Mouse (Mus musculus) midbrain, embryonic 16.5 days (tissue): ENCODE measurements around the gene Acvrl1. TPM values are rescaled to one million over a fixed set of nuclear protein-coding genes. Genes with fewer than 3 reads are reported as not detected.

ENCODE experiments used
- ATAC-seq: fragments of 200-750 bp; cut with Nextera tagmentation; 2 replicates; pipeline ENCODE4 v1.8.0; 2017; ENCODE audit warnings: moderate TSS enrichment
- H3K27ac ChIP-seq: fragments of 300-500 bp; sonication (generic); 2 replicates; pipeline ENCODE4 v1.5.1; 2014; ENCODE audit warnings: mild to moderate bottlenecking, low read length, mixed read lengths
- H3K27me3 ChIP-seq: fragments of 300-500 bp; sonication (generic); 2 replicates; pipeline ENCODE4 v1.6.1; 2014; ENCODE audit warnings: low read depth, low read length, mixed read lengths; ENCODE audit not compliant: control insufficient read depth, insufficient read depth
- H3K36me3 ChIP-seq: fragments of 300-500 bp; sonication (generic); 2 replicates; pipeline ENCODE4 v1.6.1; 2014; ENCODE audit warnings: mild to moderate bottlenecking, low read length, moderate library complexity, mixed read lengths; ENCODE audit not compliant: control insufficient read depth, insufficient read depth
- H3K4me1 ChIP-seq: fragments of 300-500 bp; sonication (generic); 2 replicates; pipeline ENCODE4 v1.6.1; 2014; ENCODE audit warnings: mild to moderate bottlenecking, low read length, mixed read lengths; ENCODE audit not compliant: control insufficient read depth, insufficient read depth
- H3K4me2 ChIP-seq: fragments of 300-500 bp; sonication (generic); 2 replicates; pipeline ENCODE4 v1.6.1; 2014; ENCODE audit warnings: mild to moderate bottlenecking, low read length, mixed read lengths
- H3K4me3 ChIP-seq: fragments of 300-500 bp; sonication (generic); 2 replicates; pipeline ENCODE4 v1.5.1; 2014; ENCODE audit warnings: low read depth, mild to moderate bottlenecking, low read length, moderate library complexity, mixed read lengths
- H3K9ac ChIP-seq: fragments of 300-500 bp; sonication (generic); 2 replicates; pipeline ENCODE4 v1.6.1; 2014; ENCODE audit warnings: low read depth, low read length, mixed read lengths
- H3K9me3 ChIP-seq: fragments of 300-500 bp; sonication (generic); replicated peaks from 2 replicates; pipeline ENCODE4 v1.6.1; 2014; ENCODE audit warnings: mild to moderate bottlenecking, low read length, mixed read lengths; ENCODE audit not compliant: control insufficient read depth, poor library complexity, severe bottlenecking
- WGBS: fragments of 180-500 bp; shearing (Covaris S2); extraction: QIAGEN DNeasy Blood & Tissue Kit; methylation state at CpG from one replicate; pipeline ENCODE4 v1.1.7; 2014; 5-methylcytosine and 5-hydroxymethylcytosine counted together
- polyA plus RNA-seq: library from polyadenylated mRNA; unstranded; fragments of >200 nt; fragmentation: Nextera tagmentation; extraction: Ambion mirVana; gene quantifications from 2 replicates; pipeline ENCODE4 v1.2.1, GENCODE M21; 2015

Acvrl1 gene
- polyA plus RNA-seq, 1 experiment from 2014 or later = 8.0 TPM

DNA sequence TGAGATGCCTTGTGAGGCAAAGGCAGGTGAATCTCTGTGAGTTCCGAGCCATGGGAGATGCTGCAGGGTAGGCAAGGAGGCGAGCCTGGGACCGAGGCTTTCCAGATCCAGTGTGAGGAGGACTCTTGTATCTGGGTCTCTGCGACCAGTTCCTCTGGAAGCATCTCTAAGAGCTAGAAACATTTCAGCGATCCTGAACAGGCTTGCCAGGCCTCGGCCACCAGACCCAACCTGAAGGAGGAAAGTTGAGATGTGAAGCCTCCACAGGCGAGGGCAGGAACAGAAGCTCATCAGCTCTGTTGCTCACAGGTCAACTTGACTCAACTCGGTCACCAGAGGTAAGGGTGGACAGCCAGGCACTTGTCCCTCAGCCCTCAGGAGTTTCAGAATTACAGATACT lies 36.8 kb upstream of the Acvrl1 start:
- Histone ChIP-seq H3K9ac (no peak overlapping the region), H3K4me3 (no peak overlapping the region), H3K9me3 (no peaks in the 10 kb centered on the region), H3K27ac (no peak overlapping the region), H3K4me1 (peaks cover 18% of the 10 kb centered on the region), H3K36me3 (no peaks in the 10 kb centered on the region), H3K4me2 (no peak overlapping the region), H3K27me3 (no peaks in the 10 kb centered on the region)
- no peak for ATAC-seq
- 94% methylated on average over 8 of the region's 8 CpGs for WGBS

DNA sequence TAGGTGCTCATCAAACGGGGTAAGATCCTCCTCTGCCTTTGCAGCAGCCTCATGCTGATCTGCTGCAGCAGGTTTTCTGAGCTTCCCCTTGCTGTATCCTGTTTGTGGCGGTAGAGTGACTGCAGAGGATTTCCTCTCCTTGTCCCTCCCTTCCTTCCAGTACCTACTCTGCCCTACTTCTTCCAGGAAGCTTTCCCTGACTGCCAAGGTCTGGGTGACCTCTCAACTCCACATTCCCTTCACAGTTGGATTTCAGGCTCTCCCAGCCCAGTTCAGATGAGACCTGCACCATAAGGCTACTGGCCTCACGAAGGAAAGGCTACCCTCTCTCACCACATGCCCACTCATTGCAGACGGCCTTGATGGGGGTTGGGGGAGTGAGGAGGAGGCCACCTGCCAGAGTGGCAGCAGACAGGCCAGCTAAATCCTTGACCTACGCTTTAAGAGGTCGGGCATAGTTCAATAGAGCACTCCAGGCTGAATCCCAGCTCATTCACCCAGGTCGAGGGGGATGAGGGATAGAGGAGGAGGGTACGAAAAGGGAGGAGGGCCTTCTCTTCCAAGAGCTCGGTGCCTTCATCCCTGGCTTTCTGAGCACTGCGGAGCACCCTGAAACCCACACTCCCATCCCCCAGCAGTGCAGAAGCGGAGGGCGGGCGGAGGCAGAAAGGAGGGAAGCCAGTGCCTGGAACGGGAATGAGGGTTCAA lies 36.0 kb upstream of the Acvrl1 start:
- Histone ChIP-seq H3K27ac (peak overlapping the region; percentile 6; the same call in 1 of the 2 replicates), H3K4me3 (no peak overlapping the region), H3K9me3 (no peaks in the 10 kb centered on the region), H3K27me3 (no peaks in the 10 kb centered on the region), H3K4me1 (peaks cover 18% of the 10 kb centered on the region), H3K9ac (no peak overlapping the region), H3K4me2 (no peak overlapping the region; the same call in 1 of the 2 replicates), H3K36me3 (no peaks in the 10 kb centered on the region)
- WGBS = 18% methylated on average over 14 of the region's 14 CpGs
- ATAC-seq = peak; percentile 43; the same call in 1 of the 2 replicates

- Histone ChIP-seq H3K4me2 (peak overlapping the region; percentile 30), H3K27ac (peak overlapping the region; percentile 6; the same call in 1 of the 2 replicates), H3K36me3 (no peaks in the 10 kb centered on the region), H3K27me3 (no peaks in the 10 kb centered on the region), H3K4me3 (no peak overlapping the region), H3K9me3 (no peaks in the 10 kb centered on the region), H3K9ac (no peak overlapping the region; the same call in 1 of the 2 replicates), H3K4me1 (peaks cover 22% of the 10 kb centered on the region)
- WGBS = 8% methylated on average over 25 of the region's 25 CpGs
- ATAC-seq = peak; percentile 82
These were observed 35.3 kb upstream of the Acvrl1 start for GRCm38 (mm10) chr15:101092829-101093648.

GRCm38 (mm10) chr15:101093988-101094387 lies 34.3 kb upstream of the Acvrl1 start:
- H3K27me3 ChIP-seq = no peaks in the 10 kb centered on the region
- 34% methylated on average over 6 of the region's 6 CpGs for WGBS
- no peak overlapping the region for H3K4me3 ChIP-seq

DNA sequence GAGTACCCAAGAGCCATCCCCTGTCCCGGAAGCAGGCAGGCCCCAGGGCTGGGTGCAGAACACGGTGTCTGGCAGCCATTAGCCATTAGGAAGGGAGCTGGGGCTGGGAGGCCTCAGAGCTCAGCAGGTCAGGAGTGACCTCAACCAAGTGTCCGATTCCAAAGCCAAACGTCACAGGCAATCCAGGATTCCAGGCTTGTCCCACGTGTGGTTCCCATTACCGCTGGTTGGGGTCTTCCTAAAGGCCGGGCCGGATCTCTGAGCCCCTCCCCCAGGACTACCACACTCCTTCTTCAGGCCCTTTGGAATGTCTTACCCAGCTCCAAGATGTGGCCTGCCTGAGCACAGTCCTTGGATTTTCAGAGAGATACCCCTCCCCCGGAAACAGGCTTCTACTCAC lies 33.3 kb upstream of the Acvrl1 start:
- Histone ChIP-seq H3K4me3 (no peak overlapping the region), H3K4me2 (no peak overlapping the region), H3K9me3 (no peaks in the 10 kb centered on the region), H3K36me3 (no peaks in the 10 kb centered on the region), H3K4me1 (peaks cover 19% of the 10 kb centered on the region), H3K9ac (no peak overlapping the region), H3K27ac (no peak overlapping the region), H3K27me3 (no peaks in the 10 kb centered on the region)
- ATAC-seq = no peak
- WGBS = 70% methylated on average over 9 of the region's 9 CpGs

More at GRCm38 (mm10) chr15:101093988-101094387, 34.3 kb upstream of the Acvrl1 start:
- Histone ChIP-seq H3K9ac (no peak overlapping the region), H3K4me2 (no peak overlapping the region), H3K4me1 (peaks cover 19% of the 10 kb centered on the region), H3K9me3 (no peaks in the 10 kb centered on the region), H3K27ac (no peak overlapping the region), H3K36me3 (no peaks in the 10 kb centered on the region)
- ATAC-seq = no peak

DNA sequence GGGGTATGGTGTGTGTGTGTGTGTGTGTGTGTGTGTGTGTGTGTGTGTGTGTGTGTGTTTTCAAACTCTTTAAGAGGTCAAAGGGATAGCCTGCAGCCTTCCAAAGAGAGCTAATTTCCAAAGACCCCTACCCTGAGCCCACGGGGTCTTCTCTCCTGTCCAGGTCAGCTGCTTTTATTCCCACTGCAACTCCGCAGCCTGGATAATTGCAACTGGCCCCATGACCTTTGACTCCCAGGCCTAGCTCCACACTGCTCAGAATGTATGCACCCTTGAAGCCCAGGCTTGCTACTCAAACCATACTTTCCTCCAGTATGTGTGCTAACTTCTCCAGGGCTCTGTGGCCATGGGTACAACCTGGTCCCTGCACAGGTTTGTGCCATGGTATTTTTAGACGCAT lies 32.9 kb upstream of the Acvrl1 start:
- Histone ChIP-seq H3K27ac (no peak overlapping the region), H3K4me1 (peaks cover 19% of the 10 kb centered on the region), H3K4me3 (no peak overlapping the region), H3K4me2 (no peak overlapping the region), H3K9ac (no peak overlapping the region), H3K36me3 (no peaks in the 10 kb centered on the region), H3K9me3 (no peaks in the 10 kb centered on the region), H3K27me3 (no peaks in the 10 kb centered on the region)
- 56% methylated on average over 3 of the region's 3 CpGs for WGBS
- no peak for ATAC-seq

DNA sequence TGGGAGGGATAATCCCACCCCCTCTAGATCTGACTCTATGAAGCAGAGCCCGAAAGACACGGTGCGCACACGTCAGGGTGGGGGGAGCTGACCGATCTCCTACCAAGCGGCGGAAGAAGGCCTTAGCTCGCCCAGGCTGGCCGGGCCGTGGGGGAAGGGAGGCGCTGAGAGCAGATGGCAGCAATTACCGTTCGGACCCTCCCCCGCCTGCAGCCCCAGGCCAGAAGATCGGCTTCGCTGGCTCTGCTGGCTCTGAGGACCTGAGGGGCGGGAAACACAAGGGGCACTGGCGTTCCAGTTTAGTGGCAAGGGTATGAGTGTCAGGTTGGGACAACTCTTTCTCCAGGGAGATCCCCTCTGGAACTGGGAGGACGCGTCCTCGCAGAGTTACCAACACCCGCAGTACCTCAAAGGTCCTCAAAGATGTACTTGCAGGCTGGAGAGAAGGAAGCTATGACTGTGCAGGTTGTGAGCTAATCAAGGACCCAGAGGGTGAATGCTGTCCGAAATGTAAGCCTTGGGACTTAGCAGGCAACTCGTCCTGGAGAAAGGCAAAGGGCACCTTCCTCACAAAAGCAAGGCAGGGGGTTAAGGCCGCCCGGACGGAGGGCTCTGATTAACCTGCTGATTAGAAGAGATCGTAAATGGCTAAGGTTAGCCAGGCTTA lies 30.2 kb upstream of the Acvrl1 start:
- ATAC-seq = no peak
- peak overlapping the region; percentile 44 for H3K4me2 ChIP-seq
- H3K36me3 ChIP-seq = no peaks in the 10 kb centered on the region
- peaks cover 12% of the 10 kb centered on the region for H3K4me1 ChIP-seq
- H3K27me3 ChIP-seq = no peaks in the 10 kb centered on the region
- H3K4me3 ChIP-seq = 0 out of 2 replicates have a peak overlapping the region, but pooled peaks have one; percentile 3
- peak overlapping the region; percentile 53 for H3K9ac ChIP-seq
- no peaks in the 10 kb centered on the region for H3K9me3 ChIP-seq
- H3K27ac ChIP-seq = no peak overlapping the region
- WGBS = 5% methylated on average over 28 of the region's 28 CpGs

DNA sequence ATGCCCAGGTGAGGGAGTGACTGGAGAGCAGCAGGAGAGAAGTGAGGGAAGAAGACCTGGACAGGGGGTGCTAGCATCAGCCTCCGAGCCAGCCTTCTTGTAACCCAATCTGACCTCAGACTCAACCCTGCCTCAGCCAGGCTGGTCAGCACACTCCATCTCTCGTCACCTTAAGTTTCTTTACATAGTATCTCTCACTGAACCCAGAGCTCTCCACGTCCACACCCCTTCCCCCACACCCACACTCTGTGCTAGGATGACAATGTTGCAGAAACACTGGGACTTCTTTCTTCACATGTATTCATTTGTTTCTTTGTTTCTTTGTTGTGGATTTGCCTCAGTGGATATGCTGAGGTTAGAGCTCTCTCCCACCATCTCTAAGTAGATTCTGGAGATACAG lies 27.3 kb upstream of the Acvrl1 start:
- no peak for ATAC-seq
- Histone ChIP-seq H3K4me3 (no peak overlapping the region), H3K27ac (no peak overlapping the region), H3K4me2 (no peak overlapping the region), H3K4me1 (peaks cover 8% of the 10 kb centered on the region), H3K9ac (no peak overlapping the region), H3K36me3 (no peaks in the 10 kb centered on the region), H3K27me3 (no peaks in the 10 kb centered on the region), H3K9me3 (no peaks in the 10 kb centered on the region)
- WGBS = 89% methylated on average over 3 of the region's 3 CpGs
